Mouse (Mus musculus) gastrocnemius, adult 18-20 months (tissue): Measurements from ENCODE around the gene Cd300ld2. TPM values are rescaled to one million over a fixed set of nuclear protein-coding genes. Genes with fewer than 3 reads are reported as not detected.

Experiments
- total RNA-seq, 2 experiments: library from RNA; stranded (reverse); gene quantifications; 2 replicates each; pipeline ENCODE4 v1.2.3; 2021

Cd300ld2 gene
- total RNA-seq, 2 experiments from 2014 or later: not detected

Other genes starting within 250 kb of the Cd300ld2 start
- gene Btbd17, start 220.2 kb downstream of the Cd300ld2 start, total RNA-seq: not detected
- gene Gpr142, start 217.3 kb downstream of the Cd300ld2 start, total RNA-seq: not detected
- 10 to 100 TPM; 39.7 to 43.7 TPM for gene Gprc5c, start 165.0 kb downstream of the Cd300ld2 start, total RNA-seq
- under 1 TPM; 0.59 to 0.81 TPM for gene Cd300a, start 126.2 kb downstream of the Cd300ld2 start, total RNA-seq
- under 1 TPM; 0.09 to 0.24 TPM for gene Cd300lb, start 81.8 kb downstream of the Cd300ld2 start, total RNA-seq
- not detected for gene Cd300c, start 47.0 kb downstream of the Cd300ld2 start, total RNA-seq
- gene Cd300ld, start 26.3 kb downstream of the Cd300ld2 start, total RNA-seq: under 1 TPM; 0.11 to 0.33 TPM
- under 1 TPM; 0.21 to 0.32 TPM for gene Cd300c2, start 14.3 kb downstream of the Cd300ld2 start, total RNA-seq
- gene Cd300ld4, start 10.8 kb upstream of the Cd300ld2 start, total RNA-seq: not detected
- 1 to 10 TPM in 1 of 2 experiments, not detected in 1; 2.7 TPM for gene Cd300ld5, start 21.6 kb upstream of the Cd300ld2 start, total RNA-seq
- 1 to 10 TPM; 1.8 to 2.0 TPM for gene Cd300ld3, start 32.2 kb upstream of the Cd300ld2 start, total RNA-seq
- not detected for gene Cd300e, start 46.0 kb upstream of the Cd300ld2 start, total RNA-seq
- under 1 TPM in 1 of 2 experiments, not detected in 1; 0.36 TPM for gene Rab37, start 75.2 kb upstream of the Cd300ld2 start, total RNA-seq
- gene Cd300lf, start 117.8 kb upstream of the Cd300ld2 start, total RNA-seq: not detected
- gene Slc9a3r1, start 147.1 kb upstream of the Cd300ld2 start, total RNA-seq: 1 to 10 TPM; 1.6 to 1.9 TPM
- 1 to 10 TPM; 7.5 to 7.9 TPM for gene Tmem104, start 171.3 kb upstream of the Cd300ld2 start, total RNA-seq
- 10 to 100 TPM; 12.6 to 20.2 TPM for gene Nat9, start 171.7 kb upstream of the Cd300ld2 start, total RNA-seq